Mouse (Mus musculus) T-cell, adult 2 months (primary cell): ENCODE results near the gene Tmem143.

ENCODE experiments used
- DNase-seq: peaks from one replicate; pipeline ENCODE4 v3.0.0; 2022; ENCODE audit warnings: low spot score

The Tmem143 gene

GRCm38 (mm10) chr7:45887246-45887645 lies 9.5 kb upstream of the Tmem143 start:
- DNase-seq = no peak

GRCm38 (mm10) chr7:45892651-45893050 lies 4.1 kb upstream of the Tmem143 start:
- DNase-seq = no peak

- no peak for DNase-seq
These were observed 717 bp upstream of the Tmem143 start for GRCm38 (mm10) chr7:45895931-45896516.

GRCm38 (mm10) chr7:45897258-45897757 lies 567 bp downstream of the Tmem143 start:
- DNase-seq = peak; percentile 30

DNA sequence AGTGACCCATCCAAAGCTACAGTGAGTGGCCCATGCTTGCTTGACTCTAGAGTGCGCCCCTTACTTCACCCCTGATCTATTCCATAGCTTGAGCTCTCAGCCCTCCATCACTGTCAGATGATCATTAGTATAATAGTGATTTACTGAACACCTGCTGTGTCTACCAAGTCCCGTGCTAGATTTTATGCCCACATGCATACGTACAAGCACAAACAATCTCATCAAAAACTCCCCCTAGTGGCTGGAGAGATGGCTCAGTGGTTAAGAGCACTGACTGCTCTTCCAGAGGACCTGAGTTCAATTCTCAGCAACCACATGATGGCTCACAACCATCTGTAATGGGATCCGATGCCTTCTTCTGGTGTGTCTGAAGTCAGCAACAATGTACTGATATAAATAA lies 1.4 kb downstream of the Tmem143 start:
- peak; percentile 70 for DNase-seq

GRCm38 (mm10) chr7:45901562-45901961 lies 4.8 kb downstream of the Tmem143 start:
- DNase-seq = no peak

DNA sequence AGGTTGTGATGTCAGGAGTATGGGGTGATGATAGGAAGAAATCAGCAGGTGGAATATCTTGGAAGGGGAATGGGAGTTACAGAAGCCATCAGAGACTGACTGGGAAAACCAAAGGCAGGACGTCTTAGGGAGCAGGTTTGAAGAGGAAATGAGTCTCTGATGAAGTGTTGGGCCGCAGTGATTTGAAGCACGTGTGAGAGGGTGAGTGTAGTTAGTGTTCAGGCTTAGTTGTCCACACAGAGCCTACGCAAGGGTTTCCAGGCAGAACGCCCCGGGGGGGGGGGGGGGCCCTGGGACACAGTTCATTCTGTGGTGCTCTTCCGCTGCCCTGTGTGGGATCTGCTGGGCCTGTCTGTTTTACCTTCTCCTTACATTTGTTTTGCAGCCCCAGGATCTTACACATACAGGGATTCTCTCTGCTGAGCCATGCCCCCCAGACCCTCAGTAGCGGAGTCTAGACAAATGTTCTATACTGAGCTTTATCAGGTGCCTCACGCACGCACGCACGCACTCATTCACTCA lies 5.8 kb downstream of the Tmem143 start:
- no peak for DNase-seq

DNA sequence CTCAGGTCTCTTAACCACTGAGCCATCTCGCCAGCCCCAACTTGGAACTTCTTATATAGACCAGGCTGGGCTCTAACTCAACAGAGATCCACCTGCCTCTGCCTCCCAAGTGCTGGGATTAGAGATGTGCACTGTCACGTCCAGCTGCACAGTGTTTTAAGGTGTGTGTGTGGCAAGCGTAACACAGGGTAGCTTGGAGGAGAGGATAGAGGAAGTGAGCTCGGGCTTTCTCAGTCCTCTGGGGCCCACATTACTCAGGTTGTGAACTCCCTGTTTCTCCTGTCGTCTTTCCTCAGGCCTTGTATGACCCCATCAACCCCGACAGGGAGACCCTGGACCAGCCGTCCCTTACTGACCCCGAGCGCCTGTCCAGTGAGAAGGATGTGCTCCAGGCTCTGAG lies 9.9 kb downstream of the Tmem143 start:
- DNase-seq = no peak

DNA sequence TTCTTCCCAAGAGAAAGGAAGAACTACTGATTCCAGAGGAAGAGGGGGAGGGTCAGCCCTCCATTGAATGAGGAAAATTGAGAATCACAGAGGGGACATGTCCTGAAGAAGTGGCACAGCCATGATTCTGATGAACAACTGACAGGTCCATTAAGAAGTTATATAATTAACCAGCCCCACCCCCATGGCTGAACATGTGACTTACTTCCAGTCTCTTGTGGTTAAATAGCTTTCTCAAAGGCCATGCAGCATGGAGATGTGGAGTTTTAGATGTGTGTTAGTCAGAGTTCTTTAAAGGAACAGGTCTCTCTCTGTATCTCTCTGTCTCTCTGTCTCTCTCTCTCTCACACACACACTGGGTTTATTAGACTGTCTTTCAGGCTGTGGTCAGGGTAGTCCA lies 11.6 kb downstream of the Tmem143 start:
- DNase-seq = no peak

DNA sequence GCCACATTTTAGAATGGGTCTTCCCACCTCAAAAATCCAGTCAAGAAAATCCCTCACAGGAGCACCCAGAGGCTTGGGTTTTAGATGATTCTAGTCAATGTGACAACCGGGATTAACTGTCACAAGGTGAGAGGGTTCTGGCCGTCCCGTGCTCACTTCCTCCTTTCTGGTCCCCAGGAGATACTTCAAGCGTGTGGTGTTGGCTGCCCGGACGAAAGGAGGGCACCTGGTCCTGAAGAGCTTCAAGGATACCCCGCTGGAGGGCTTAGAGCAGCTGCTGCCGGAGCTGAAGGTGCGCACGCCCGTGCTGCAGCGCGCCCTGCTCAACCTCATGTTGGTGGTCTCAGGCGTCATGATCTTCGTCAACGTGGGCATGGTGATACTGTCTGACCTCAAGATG lies 12.4 kb downstream of the Tmem143 start:
- DNase-seq = no peak

GRCm38 (mm10) chr7:45914067-45914466 lies 17.3 kb downstream of the Tmem143 start:
- no peak for DNase-seq

DNA sequence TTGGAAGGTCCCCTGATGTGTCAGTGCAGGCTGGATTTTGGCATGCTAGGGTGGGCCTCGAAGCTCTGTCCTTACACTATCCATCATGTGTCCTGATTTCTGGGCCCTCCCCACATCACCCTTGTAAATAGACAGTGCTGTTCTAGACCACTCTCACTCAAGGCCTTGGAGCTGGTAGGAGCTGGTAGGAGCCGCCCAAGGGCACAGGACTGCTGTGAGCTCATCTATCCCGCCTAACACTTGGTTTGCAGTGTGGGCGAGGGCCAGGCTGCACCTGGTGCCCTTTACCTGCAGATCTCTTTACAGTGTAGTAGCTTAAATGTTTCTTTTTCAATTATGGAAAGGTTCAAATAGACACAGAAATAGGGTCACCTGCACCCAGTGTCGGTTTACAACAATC lies 18.3 kb downstream of the Tmem143 start:
- DNase-seq = no peak

- DNase-seq = peak; percentile 82
These were observed 19.6 kb downstream of the Tmem143 start for GRCm38 (mm10) chr7:45916056-45917003.

GRCm38 (mm10) chr7:45917004-45917704 lies 20.4 kb downstream of the Tmem143 start:
- no peak for DNase-seq

DNA sequence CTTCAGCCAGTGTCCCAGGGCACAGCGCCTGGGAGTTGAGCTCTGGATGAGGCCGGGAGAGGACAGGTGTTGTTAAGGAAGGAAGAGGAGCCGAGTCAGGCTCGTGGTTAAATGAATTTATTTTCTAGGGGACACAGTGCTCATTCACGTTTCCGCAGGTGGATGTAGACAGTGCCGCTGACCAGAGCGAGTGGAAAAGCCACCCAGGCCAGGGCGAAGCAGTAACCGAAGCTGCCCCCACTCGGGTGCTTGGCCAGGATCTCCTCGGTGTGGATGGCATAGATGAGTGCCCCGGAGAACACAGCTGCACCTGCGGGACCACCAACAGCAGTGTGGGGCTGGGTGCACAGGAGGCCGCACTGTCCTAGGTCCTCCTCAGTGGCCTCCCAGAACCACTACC lies 21.2 kb downstream of the Tmem143 start:
- no peak for DNase-seq

- peak; percentile 36 for DNase-seq
These were observed 22.4 kb downstream of the Tmem143 start for GRCm38 (mm10) chr7:45919083-45919671.

GRCm38 (mm10) chr7:45919761-45920160 lies 23.0 kb downstream of the Tmem143 start:
- no peak for DNase-seq

DNA sequence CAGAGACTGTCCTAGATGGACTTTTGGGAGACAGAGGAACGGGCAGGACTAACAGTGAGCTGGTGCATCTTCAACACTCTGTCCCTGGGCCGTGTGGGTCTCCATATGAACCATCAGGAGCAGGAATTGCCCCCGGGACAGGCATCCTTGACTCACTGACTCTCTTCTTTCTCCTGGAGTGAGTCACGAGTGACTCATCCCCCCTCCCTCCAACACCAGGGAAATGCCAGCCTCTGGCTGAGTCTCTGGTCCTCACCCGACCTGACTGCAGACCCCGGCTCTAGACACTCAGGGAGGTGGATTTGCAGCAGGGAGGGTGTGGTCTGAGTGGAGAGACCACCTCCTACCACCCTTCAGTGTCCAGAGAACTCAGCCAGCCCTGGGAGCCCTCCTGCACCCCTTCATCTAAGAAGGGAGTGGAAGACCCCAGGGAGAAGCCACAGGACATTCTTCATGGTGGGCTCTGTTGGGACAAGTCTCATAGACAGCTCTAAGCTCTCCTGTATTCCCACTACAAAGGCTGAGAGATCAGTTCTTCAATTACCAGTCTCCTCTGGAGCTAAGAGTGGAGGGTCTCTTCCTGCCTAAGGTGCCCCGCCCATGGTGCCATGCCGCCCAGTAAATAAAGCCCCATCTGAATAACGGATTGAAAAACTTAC lies 24.0 kb downstream of the Tmem143 start:
- no peak for DNase-seq

GRCm38 (mm10) chr7:45921242-45921621 lies 24.5 kb downstream of the Tmem143 start, which contains the start of gene Emp3:
Emp3 (minus strand) TSS chr7:45921404.
- peak; percentile 69 for DNase-seq

DNA sequence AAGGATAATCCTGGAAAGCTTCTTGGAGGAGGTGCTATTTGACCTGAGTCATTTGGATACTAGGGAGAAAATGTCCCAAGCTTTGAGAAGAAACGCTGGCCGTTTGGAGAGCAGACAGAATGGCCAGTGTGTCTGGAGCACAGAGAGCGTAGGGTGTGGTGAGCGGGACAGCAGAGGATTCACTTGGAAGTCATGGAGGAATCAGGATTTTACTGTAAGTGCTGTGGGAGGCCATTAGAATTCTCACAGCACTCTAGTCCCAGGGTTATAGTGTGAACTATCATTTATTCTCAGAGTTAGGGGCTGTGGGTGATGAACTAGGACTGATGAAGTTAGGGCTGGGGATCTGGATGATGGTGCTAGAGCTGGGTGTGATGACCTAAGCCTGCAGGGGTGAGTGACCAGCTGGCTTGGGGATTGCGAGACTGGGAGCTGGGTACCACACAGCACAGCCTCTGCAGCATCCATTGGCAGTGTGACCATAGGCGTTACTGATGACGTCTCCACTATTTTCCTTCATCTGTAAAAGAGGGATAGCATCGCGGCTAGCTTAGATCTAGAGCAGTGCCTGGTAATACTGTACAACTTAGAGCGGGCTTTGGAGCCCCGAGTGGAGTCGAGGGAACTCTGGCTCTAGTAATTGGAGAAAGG lies 25.3 kb downstream of the Tmem143 start:
- no peak for DNase-seq
